Mouse (Mus musculus): ENCODE measurements around the gene 4930503B20Rik. TPM values are rescaled to one million over a fixed set of nuclear protein-coding genes. Genes with fewer than 3 reads are reported as not detected.

4930503B20Rik gene
- polyA plus RNA-seq, 1 experiment = not detected

DNA sequence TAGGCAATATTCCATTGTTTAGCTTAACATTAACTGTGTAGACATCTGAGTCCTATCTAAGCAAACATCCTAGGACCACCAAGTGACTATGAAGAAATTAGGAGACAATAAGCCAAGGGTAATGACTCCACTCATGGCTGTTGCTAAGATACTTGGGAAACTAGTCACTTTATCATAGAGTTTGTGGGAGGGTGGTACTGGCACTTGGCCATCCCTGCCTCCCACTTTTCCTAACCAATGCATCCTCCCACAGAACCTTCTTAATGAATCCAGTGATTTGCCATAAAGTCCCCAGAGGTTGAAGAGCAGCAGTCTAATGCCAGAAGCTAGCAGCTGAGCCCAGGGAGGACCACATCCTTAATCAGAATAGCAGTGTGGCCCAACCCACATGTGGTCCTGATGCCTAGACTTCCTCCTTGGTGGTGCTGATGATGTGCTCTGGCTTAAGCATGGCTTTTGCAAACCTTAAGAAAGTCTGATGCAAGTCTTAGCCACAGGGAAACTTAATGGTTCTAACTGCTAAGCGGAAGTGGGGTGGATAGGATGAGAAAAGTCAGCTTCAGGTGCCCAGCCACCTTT lies 7.0 kb upstream of the 4930503B20Rik start:
- Histone ChIP-seq H3K4me3 (ENCODE audit: low read depth, low read length) (no peak overlapping the region), H3K4me1 (ENCODE audit: control insufficient read depth, insufficient read depth, low read length) (peaks cover 3% of the 10 kb centered on the region), H3K9me3 (replicated peaks; ENCODE audit: control insufficient read depth, insufficient read depth, low read length, poor library complexity, severe bottlenecking) (no peaks in the 10 kb centered on the region), H3K27me3 (ENCODE audit: control insufficient read depth, insufficient read depth, low read length, poor library complexity, severe bottlenecking) (no peaks in the 10 kb centered on the region), H3K27ac (ENCODE audit: insufficient read depth, low read length) (no peak overlapping the region), H3K9ac (ENCODE audit: low read depth, poor library complexity, severe bottlenecking) (no peak overlapping the region), H3K36me3 (ENCODE audit: control insufficient read depth, insufficient read depth, low read length, poor library complexity, severe bottlenecking) (no peaks in the 10 kb centered on the region)
- TF ChIP-seq CTCF (IDR thresholded peaks at IDR 0.05; ENCODE audit: low read depth, low read length) (no peak), EP300 (IDR thresholded peaks at IDR 0.05; ENCODE audit: insufficient read depth, low read depth, low read length) (no peak), POLR2A (IDR thresholded peaks at IDR 0.05; ENCODE audit: insufficient read depth, low read length) (no peak)

- Histone ChIP-seq H3K9me3 (replicated peaks; ENCODE audit: control insufficient read depth, insufficient read depth, low read length, poor library complexity, severe bottlenecking) (no peaks in the 10 kb centered on the region), H3K9ac (ENCODE audit: low read depth, poor library complexity, severe bottlenecking) (no peak overlapping the region), H3K27ac (ENCODE audit: insufficient read depth, low read length) (no peak overlapping the region), H3K4me3 (ENCODE audit: low read depth, low read length) (no peak overlapping the region), H3K4me1 (ENCODE audit: control insufficient read depth, insufficient read depth, low read length) (peaks cover 3% of the 10 kb centered on the region), H3K36me3 (ENCODE audit: control insufficient read depth, insufficient read depth, low read length, poor library complexity, severe bottlenecking) (no peaks in the 10 kb centered on the region), H3K27me3 (ENCODE audit: control insufficient read depth, insufficient read depth, low read length, poor library complexity, severe bottlenecking) (no peaks in the 10 kb centered on the region)
- TF ChIP-seq EP300 (IDR thresholded peaks at IDR 0.05; ENCODE audit: insufficient read depth, low read depth, low read length) (no peak), CTCF (IDR thresholded peaks at IDR 0.05; ENCODE audit: low read depth, low read length) (no peak), POLR2A (IDR thresholded peaks at IDR 0.05; ENCODE audit: insufficient read depth, low read length) (no peak)
Measured at GRCm38 (mm10) chr3:146657433-146657832, 6.3 kb upstream of the 4930503B20Rik start.

DNA sequence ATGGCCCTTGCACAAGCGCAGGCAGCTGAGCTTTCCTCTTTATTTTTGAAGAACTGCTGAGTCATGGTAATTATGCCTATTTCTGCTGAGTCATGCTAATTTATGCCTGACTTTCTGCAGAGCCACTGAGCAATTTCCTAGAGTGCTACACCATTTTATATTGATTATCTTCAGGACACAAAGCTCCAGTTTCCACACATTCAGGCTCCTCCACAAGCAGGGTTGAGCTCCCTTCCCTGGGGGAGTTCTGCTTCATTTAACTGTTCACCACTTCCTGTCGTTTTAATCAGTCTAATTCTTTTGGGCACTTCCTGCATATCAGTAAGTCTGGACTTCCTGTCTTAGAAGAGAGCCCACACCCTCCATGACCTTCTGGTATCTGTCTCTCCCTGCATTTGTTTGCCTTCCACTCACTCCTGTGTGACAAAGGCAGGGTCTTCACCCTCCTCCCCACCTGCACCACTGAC lies 4.0 kb upstream of the 4930503B20Rik start:
- H3K36me3 ChIP-seq (ENCODE audit: control insufficient read depth, insufficient read depth, low read length, poor library complexity, severe bottlenecking) = no peaks in the 10 kb centered on the region
- no peaks in the 10 kb centered on the region for H3K27me3 ChIP-seq (ENCODE audit: control insufficient read depth, insufficient read depth, low read length, poor library complexity, severe bottlenecking)
- peaks cover 3% of the 10 kb centered on the region for H3K4me1 ChIP-seq (ENCODE audit: control insufficient read depth, insufficient read depth, low read length)
- H3K9me3 ChIP-seq (replicated peaks; ENCODE audit: control insufficient read depth, insufficient read depth, low read length, poor library complexity, severe bottlenecking) = no peaks in the 10 kb centered on the region
- no peak overlapping the region for H3K4me3 ChIP-seq (ENCODE audit: low read depth, low read length)
- TF ChIP-seq POLR2A (IDR thresholded peaks at IDR 0.05; ENCODE audit: insufficient read depth, low read length) (no peak), CTCF (IDR thresholded peaks at IDR 0.05; ENCODE audit: low read depth, low read length) (no peak), EP300 (IDR thresholded peaks at IDR 0.05; ENCODE audit: insufficient read depth, low read depth, low read length) (no peak)
- H3K27ac ChIP-seq (ENCODE audit: insufficient read depth, low read length) = no peak overlapping the region
- H3K9ac ChIP-seq (ENCODE audit: low read depth, poor library complexity, severe bottlenecking) = no peak overlapping the region

DNA sequence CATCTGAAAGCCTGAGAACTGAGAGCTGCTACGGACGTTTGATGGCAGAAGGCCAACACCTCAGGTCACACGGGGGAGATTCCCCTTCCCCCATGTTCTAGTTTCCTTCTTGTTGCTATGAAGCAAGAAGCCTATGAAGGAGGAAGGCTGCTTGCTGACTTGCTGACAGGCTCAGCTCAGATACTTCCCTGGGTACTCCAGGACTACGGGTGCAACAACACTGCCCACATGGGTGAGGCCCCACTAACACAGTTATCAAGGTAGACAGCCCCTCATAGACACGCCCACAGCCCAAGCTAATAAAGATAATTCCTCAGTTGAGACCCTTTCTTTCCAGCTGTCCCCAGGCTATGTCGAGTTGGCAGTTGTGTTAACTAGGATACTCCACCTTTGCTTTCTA lies 2.6 kb upstream of the 4930503B20Rik start:
- Histone ChIP-seq H3K9me3 (replicated peaks; ENCODE audit: control insufficient read depth, insufficient read depth, low read length, poor library complexity, severe bottlenecking) (no peaks in the 10 kb centered on the region), H3K4me1 (ENCODE audit: control insufficient read depth, insufficient read depth, low read length) (peaks cover 3% of the 10 kb centered on the region), H3K36me3 (ENCODE audit: control insufficient read depth, insufficient read depth, low read length, poor library complexity, severe bottlenecking) (no peaks in the 10 kb centered on the region), H3K27me3 (ENCODE audit: control insufficient read depth, insufficient read depth, low read length, poor library complexity, severe bottlenecking) (no peaks in the 10 kb centered on the region), H3K4me3 (ENCODE audit: low read depth, low read length) (no peak overlapping the region), H3K9ac (ENCODE audit: low read depth, poor library complexity, severe bottlenecking) (no peak overlapping the region), H3K27ac (ENCODE audit: insufficient read depth, low read length) (no peak overlapping the region)
- TF ChIP-seq POLR2A (IDR thresholded peaks at IDR 0.05; ENCODE audit: insufficient read depth, low read length) (no peak), CTCF (IDR thresholded peaks at IDR 0.05; ENCODE audit: low read depth, low read length) (no peak)

DNA sequence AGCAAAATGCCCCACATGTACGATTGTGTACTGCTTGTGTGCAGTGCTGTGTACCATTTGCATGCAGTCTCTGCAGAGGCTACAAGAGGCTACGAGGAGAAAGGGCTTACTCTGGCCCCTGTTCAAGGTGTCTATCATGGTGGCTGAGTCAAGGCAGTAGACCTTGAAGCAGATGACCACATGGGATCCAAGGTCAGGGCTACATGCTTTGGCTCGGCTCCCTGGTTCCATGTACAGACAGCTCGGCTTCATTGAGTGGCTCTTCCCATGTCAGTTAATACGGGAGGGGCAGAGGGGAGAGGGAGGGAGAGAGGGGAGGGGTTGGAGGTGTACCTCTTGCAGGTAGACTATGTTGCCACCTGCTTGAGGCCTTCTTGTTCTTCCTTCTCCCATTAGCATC lies 1.3 kb upstream of the 4930503B20Rik start:
- Histone ChIP-seq H3K4me1 (ENCODE audit: control insufficient read depth, insufficient read depth, low read length) (peaks cover 3% of the 10 kb centered on the region), H3K36me3 (ENCODE audit: control insufficient read depth, insufficient read depth, low read length, poor library complexity, severe bottlenecking) (no peaks in the 10 kb centered on the region), H3K27ac (ENCODE audit: insufficient read depth, low read length) (no peak overlapping the region), H3K9me3 (replicated peaks; ENCODE audit: control insufficient read depth, insufficient read depth, low read length, poor library complexity, severe bottlenecking) (no peaks in the 10 kb centered on the region), H3K9ac (ENCODE audit: low read depth, poor library complexity, severe bottlenecking) (no peak overlapping the region), H3K27me3 (ENCODE audit: control insufficient read depth, insufficient read depth, low read length, poor library complexity, severe bottlenecking) (no peaks in the 10 kb centered on the region), H3K4me3 (ENCODE audit: low read depth, low read length) (no peak overlapping the region)
- no peak for TF ChIP-seq CTCF (IDR thresholded peaks at IDR 0.05; ENCODE audit: low read depth, low read length)
- no peak for TF ChIP-seq POLR2A (IDR thresholded peaks at IDR 0.05; ENCODE audit: insufficient read depth, low read length)
- TF ChIP-seq EP300 (IDR thresholded peaks at IDR 0.05; ENCODE audit: insufficient read depth, low read depth, low read length) = no peak

DNA sequence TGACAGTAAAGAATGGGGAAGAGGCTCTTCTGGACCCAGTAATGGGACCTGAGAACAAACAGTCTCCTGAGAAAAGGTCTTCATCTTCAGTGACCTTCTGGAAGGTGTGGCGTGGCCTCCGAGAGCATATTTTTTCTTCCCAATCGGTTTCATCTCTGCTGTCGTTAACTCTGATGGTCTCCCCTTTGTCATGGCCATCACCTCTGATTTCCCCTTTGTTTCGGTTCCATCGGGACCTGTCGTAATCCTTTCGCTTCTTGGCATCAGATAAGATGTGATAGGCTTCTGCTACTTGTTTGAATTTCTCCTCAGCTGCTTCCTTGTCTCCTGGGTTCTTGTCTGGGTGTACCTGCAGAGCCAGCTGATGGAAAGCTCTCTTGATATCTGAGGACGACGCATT lies 401 bp downstream of the 4930503B20Rik start:
- H3K36me3 ChIP-seq (ENCODE audit: control insufficient read depth, insufficient read depth, low read length, poor library complexity, severe bottlenecking) = no peaks in the 10 kb centered on the region
- peaks cover 3% of the 10 kb centered on the region for H3K4me1 ChIP-seq (ENCODE audit: control insufficient read depth, insufficient read depth, low read length)
- H3K9ac ChIP-seq (ENCODE audit: low read depth, poor library complexity, severe bottlenecking) = no peak overlapping the region
- H3K27me3 ChIP-seq (ENCODE audit: control insufficient read depth, insufficient read depth, low read length, poor library complexity, severe bottlenecking) = no peaks in the 10 kb centered on the region
- H3K4me3 ChIP-seq (ENCODE audit: low read depth, low read length) = no peak overlapping the region
- no peak for TF ChIP-seq EP300 (IDR thresholded peaks at IDR 0.05; ENCODE audit: insufficient read depth, low read depth, low read length)
- TF ChIP-seq CTCF (IDR thresholded peaks at IDR 0.05; ENCODE audit: low read depth, low read length) = no peak
- TF ChIP-seq POLR2A (IDR thresholded peaks at IDR 0.05; ENCODE audit: insufficient read depth, low read length) = no peak
- H3K9me3 ChIP-seq (replicated peaks; ENCODE audit: control insufficient read depth, insufficient read depth, low read length, poor library complexity, severe bottlenecking) = no peaks in the 10 kb centered on the region
- H3K27ac ChIP-seq (ENCODE audit: insufficient read depth, low read length) = no peak overlapping the region

Measured in ES-Bruce4 (cell line).